Mouse (Mus musculus) liver, postnatal 0 days (tissue): ENCODE measurements at regions not wholly inside any gene's neighbourhood (a gene's known extent, or its start where the extent isn't known, plus 50 kb on each side); places are given as distances from the start of the nearest gene placed in this dataset.

Source experiments
- ATAC-seq: fragments of 200-750 bp; cut with Nextera tagmentation; 2 replicates; pipeline ENCODE4 v1.8.0; 2017; ENCODE audit warnings: mild to moderate bottlenecking, moderate library complexity
- DNase-seq: peaks from one replicate; pipeline ENCODE4 v3.0.0-alpha.2; 2016
- H3K27ac ChIP-seq: fragments of 300-500 bp; sonication (generic); 2 replicates; pipeline ENCODE4 v1.5.1; 2014; ENCODE audit warnings: antibody characterized with exemption, moderate library complexity, mild to moderate bottlenecking, low read depth
- H3K27me3 ChIP-seq: fragments of 300-500 bp; sonication (generic); 2 replicates; pipeline ENCODE4 v1.6.1; 2014; ENCODE audit warnings: low read length, control low read depth, mixed read lengths; ENCODE audit not compliant: insufficient read depth
- H3K36me3 ChIP-seq: fragments of 300-500 bp; sonication (generic); replicated peaks from 2 replicates; pipeline ENCODE4 v1.6.1; 2014; ENCODE audit warnings: mild to moderate bottlenecking, control low read depth, low read length, moderate library complexity, mixed read lengths; ENCODE audit not compliant: insufficient read depth
- H3K4me1 ChIP-seq: fragments of 300-500 bp; sonication (generic); 2 replicates; pipeline ENCODE4 v1.6.1; 2014; ENCODE audit warnings: antibody characterized with exemption, mild to moderate bottlenecking, control low read depth; ENCODE audit not compliant: insufficient read depth
- H3K4me2 ChIP-seq: fragments of 300-500 bp; sonication (generic); 2 replicates; pipeline ENCODE4 v1.6.1; 2014; ENCODE audit warnings: low read depth, mild to moderate bottlenecking, low read length, moderate library complexity, mixed read lengths
- H3K4me3 ChIP-seq: fragments of 300-500 bp; sonication (generic); 2 replicates; pipeline ENCODE4 v1.5.1; 2014; ENCODE audit warnings: low read depth, low read length
- H3K9ac ChIP-seq: fragments of 300-500 bp; sonication (generic); replicated peaks from 2 replicates; pipeline ENCODE4 v1.6.1; 2014; ENCODE audit warnings: mild to moderate bottlenecking, moderate library complexity
- H3K9me3 ChIP-seq: fragments of 300-500 bp; sonication (generic); 2 replicates; pipeline ENCODE4 v1.6.1; 2016; ENCODE audit warnings: mild to moderate bottlenecking, control low read depth, low read length, mixed read lengths
- CTCF ChIP-seq: sonication (generic); IDR thresholded peaks from 2 replicates; pipeline ENCODE4 v1.5.1; 2016; ENCODE audit warnings: antibody characterized with exemption, low read depth
- EP300 ChIP-seq: IDR thresholded peaks from 2 replicates; pipeline ENCODE4 v1.6.1; 2016; ENCODE audit warnings: antibody characterized with exemption, low read depth, mild to moderate bottlenecking
- WGBS: fragments of 180-500 bp; shearing (Covaris S2); extraction: QIAGEN DNeasy Blood & Tissue Kit; methylation state at CpG from one replicate; pipeline ENCODE4 v1.1.7; 2014; ENCODE audit not compliant: insufficient replicate concordance; 5-methylcytosine and 5-hydroxymethylcytosine counted together

GRCm38 (mm10) chr16:70621750-70622149, 308.0 kb downstream of the Gbe1 start:
- Histone ChIP-seq H3K9ac (no peak overlapping the region), H3K27me3 (no peaks in the 10 kb centered on the region), H3K9me3 (no peaks in the 10 kb centered on the region), H3K4me1 (no peaks in the 10 kb centered on the region), H3K4me2 (no peak overlapping the region), H3K36me3 (no peaks in the 10 kb centered on the region), H3K27ac (no peak overlapping the region), H3K4me3 (no peak overlapping the region)
- DNase-seq, result no peak
- 69% methylated on average over 3 of the region's 3 CpGs for WGBS
- no peak for ATAC-seq
- no peak for TF ChIP-seq EP300
- TF ChIP-seq CTCF, result no peak

- TF ChIP-seq EP300 (no peak), CTCF (no peak)
- Histone ChIP-seq H3K27ac (no peak overlapping the region), H3K4me1 (no peaks in the 10 kb centered on the region), H3K4me3 (no peak overlapping the region), H3K9ac (no peak overlapping the region), H3K4me2 (no peak overlapping the region), H3K9me3 (no peaks in the 10 kb centered on the region), H3K36me3 (no peaks in the 10 kb centered on the region), H3K27me3 (no peaks in the 10 kb centered on the region)
- WGBS, result 79% methylated on average over 9 of the region's 9 CpGs
- DNase-seq (no peak), ATAC-seq (no peak)
These were observed 330.0 kb downstream of the Gbe1 start for GRCm38 (mm10) chr16:70643630-70644264.

GRCm38 (mm10) chr16:70644695-70645279, 331.0 kb downstream of the Gbe1 start:
- Histone ChIP-seq H3K4me3 (no peak overlapping the region), H3K4me2 (no peak overlapping the region), H3K9me3 (no peaks in the 10 kb centered on the region), H3K9ac (no peak overlapping the region), H3K27ac (no peak overlapping the region), H3K36me3 (no peaks in the 10 kb centered on the region), H3K27me3 (no peaks in the 10 kb centered on the region), H3K4me1 (no peaks in the 10 kb centered on the region)
- DNase-seq (no peak), ATAC-seq (no peak)
- WGBS, result 73% methylated on average over 8 of the region's 8 CpGs
- TF ChIP-seq CTCF, result no peak
- TF ChIP-seq EP300, result no peak

- no peaks in the 10 kb centered on the region for H3K9me3 ChIP-seq
- no peak for ATAC-seq
- TF ChIP-seq EP300 (no peak), CTCF (0 out of 2 replicates have a peak, but pooled peaks have one; percentile 13)
- H3K4me3 ChIP-seq, result no peak overlapping the region
- no peaks in the 10 kb centered on the region for H3K36me3 ChIP-seq
- WGBS, result 61% methylated on average over 6 of the region's 6 CpGs
- H3K9ac ChIP-seq, result no peak overlapping the region
- H3K27me3 ChIP-seq, result no peaks in the 10 kb centered on the region
- no peaks in the 10 kb centered on the region for H3K4me1 ChIP-seq
- no peak overlapping the region for H3K27ac ChIP-seq
- DNase-seq, result no peak
- H3K4me2 ChIP-seq, result no peak overlapping the region
These were observed 340.8 kb downstream of the Gbe1 start for GRCm38 (mm10) chr16:70654429-70655081.

- DNase-seq (no peak), ATAC-seq (no peak)
- H3K36me3 ChIP-seq, result no peaks in the 10 kb centered on the region
- H3K9ac ChIP-seq, result no peak overlapping the region
- 74% methylated on average over 6 of the region's 6 CpGs for WGBS
- no peaks in the 10 kb centered on the region for H3K27me3 ChIP-seq
- no peak overlapping the region for H3K4me3 ChIP-seq
- no peak overlapping the region for H3K27ac ChIP-seq
- H3K4me2 ChIP-seq, result no peak overlapping the region
- H3K4me1 ChIP-seq, result no peaks in the 10 kb centered on the region
- TF ChIP-seq CTCF (no peak), EP300 (no peak)
- H3K9me3 ChIP-seq, result no peaks in the 10 kb centered on the region
These were observed 376.1 kb downstream of the Gbe1 start for GRCm38 (mm10) chr16:70689826-70690225.

- Histone ChIP-seq H3K4me1 (no peaks in the 10 kb centered on the region), H3K36me3 (no peaks in the 10 kb centered on the region), H3K4me2 (no peak overlapping the region), H3K4me3 (no peak overlapping the region), H3K9me3 (no peaks in the 10 kb centered on the region), H3K9ac (no peak overlapping the region), H3K27ac (no peak overlapping the region), H3K27me3 (no peaks in the 10 kb centered on the region)
- DNase-seq (no peak), ATAC-seq (no peak)
- 65% methylated on average over 5 of the region's 5 CpGs for WGBS
- TF ChIP-seq CTCF (no peak), EP300 (no peak)
These were observed 411.1 kb downstream of the Gbe1 start for GRCm38 (mm10) chr16:70724722-70725284.
